Mouse (Mus musculus): ENCODE measurements around the gene Hist2h2ac.
"Not testable (repeated sequence)": the region's sequence is repeated elsewhere in the genome, so short reads cannot be mapped to it uniquely, and the experiment has no call there.

Hist2h2ac gene

DNA sequence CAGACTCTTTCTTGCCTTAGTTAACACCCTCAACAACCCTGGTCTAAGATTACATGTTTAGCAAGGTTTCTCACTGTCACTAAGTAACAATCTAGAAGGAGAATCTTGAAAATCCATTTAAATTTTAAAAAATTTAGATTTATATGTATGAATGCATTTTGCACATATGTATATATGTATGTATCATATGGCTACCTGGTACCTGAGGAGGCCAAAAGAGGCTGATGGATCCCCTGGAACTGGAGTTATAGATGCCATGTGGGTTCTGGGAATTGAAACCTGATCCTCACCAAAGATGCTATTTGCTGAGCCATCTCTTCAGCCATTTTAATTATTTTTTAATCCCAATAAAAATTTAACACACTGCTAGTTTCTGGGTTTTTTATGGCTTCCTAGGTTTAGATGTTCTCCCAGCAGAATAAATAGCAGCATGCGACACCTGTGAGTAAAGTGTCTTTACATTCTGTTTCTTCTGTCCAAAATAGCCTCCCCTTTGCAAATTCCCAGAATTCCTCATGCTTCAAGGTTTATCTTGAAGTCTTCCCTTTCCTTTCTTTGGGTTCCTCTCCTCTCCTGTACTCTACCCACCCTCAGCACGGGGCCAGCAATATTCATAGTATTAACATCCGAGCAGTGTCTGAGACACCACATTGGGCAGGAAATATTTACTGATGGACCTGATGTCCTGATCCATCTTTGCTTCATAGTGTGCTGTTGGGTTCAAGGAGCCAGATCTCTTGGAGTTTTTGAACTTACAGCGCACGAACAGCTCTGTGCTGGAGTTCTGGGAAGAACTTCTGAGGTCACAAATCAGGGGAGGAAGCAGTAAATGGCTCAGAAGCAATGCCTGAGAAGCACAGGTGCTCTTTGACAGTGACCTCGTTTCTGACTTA lies 27.7 kb upstream of the Hist2h2ac start:
- no peak for DNase-seq

GRCm38 (mm10) chr3:96247356-96248140 lies 26.9 kb upstream of the Hist2h2ac start:
- no peak for DNase-seq

- not testable (repeated sequence) for DNase-seq
Measured at GRCm38 (mm10) chr3:96246427-96246856, 25.8 kb upstream of the Hist2h2ac start, which contains the start of gene Hist2h3c1. TSS of gene Hist2h3c1 (plus strand) at chr3:96246685.

- not testable (repeated sequence) for DNase-seq
Measured at GRCm38 (mm10) chr3:96246018-96246417, 25.3 kb upstream of the Hist2h2ac start.

- peak; percentile 88 to 90 for DNase-seq
Measured at GRCm38 (mm10) chr3:96245003-96245886, 24.6 kb upstream of the Hist2h2ac start, which contains the start of gene Hist2h2aa1. TSS of gene Hist2h2aa1 (plus strand) at chr3:96245497.

DNA sequence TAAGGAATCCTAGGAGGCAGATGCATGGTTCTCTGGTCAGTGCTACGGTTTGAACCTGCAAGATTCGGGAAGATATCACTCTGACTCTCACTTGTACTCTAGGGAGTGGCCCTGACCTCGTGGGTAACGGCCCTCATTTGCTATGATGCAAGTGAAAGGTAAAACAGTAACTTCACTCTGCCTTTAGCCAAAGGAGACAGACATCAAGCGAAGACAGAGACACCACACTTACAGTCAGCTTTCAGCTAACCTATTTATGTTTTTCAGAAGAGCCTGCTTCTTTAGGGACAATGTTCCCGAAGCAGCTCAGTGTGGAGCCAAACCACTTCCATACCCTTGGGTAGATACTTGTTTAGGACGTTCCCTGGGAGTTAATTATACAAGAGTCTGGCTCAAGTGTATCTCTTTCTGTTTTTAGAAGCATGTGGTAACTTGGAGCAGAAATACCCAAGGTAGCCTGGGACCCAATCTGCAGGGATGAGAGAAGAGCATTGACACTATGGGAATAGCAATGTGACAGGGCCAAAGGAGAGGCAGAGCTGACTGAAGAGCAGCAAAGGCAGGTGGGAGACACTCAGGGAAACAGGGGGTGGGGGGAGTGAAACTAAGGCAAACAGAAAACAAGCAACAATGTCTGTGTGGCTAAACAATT lies 23.4 kb upstream of the Hist2h2ac start:
- no peak for DNase-seq

DNA sequence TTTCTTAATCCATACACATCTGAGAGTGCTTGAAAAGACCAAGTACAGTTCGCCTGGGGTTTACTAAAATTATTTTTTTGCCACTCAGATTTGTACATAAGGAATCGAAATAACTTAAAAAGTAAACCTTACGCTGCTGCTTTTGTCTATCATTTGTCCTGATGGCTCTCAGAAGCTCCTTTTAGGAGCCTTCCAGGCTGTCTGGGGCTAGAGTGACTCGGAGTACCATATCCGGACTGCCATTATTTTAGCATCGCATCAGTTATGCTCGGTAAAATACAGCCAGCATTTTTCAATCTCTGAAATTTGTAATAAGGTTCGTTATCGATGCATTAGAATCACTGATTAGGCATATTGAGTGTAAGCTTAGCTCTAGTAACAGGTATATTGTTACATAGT lies 20.1 kb upstream of the Hist2h2ac start:
- no peak for DNase-seq

- peak; percentile 95 to 98 for DNase-seq
Measured at GRCm38 (mm10) chr3:96239949-96240798, 19.5 kb upstream of the Hist2h2ac start, which contains the start of gene Hist2h2aa2. TSS of gene Hist2h2aa2 (minus strand) at chr3:96240276.

DNA sequence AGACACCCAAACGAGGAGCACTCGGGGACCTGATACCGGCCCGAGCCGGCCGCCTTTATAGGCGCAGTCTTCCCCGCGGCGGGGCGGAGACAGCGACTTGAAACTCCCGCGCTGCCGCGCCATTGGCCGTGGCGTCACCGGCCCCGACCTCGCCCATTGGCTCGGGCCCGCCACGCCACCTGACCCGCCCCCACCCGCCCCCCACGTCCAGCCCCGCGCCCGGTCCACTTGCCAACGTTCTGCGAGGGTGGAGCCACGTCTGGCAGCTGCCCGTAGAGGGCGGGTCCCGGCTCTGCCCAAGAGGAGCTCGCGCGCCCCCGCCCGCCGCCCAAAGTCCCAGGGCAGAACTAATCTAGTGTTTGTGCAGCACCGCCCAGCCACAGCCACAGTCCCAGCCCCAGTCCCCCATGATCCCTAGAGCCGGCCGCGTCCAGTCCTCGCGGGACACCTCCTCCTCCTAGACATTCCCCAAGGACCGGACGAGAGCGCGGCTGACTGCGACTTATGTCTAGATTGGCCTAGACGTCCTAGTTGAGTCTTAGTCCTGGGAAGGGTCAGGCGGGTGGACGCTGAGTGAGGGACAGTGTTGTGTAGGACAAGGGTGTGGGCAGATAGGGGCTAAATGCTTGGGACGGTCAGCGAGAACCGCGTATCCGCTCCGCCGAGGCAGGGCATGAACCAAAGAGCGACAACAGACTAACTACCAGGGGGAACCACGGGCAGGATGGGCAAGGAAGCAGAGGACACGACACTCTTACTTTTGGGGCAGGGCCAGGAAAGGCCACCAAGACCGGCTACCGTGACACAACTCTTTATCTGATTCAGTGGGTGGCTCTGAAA lies 18.5 kb upstream of the Hist2h2ac start, which contains the start of gene Hist2h3c2:
Gene Hist2h3c2 (minus strand): TSS at position 174 of the 840 bp plus-strand sequence.
- DNase-seq, result peak; percentile 49 to 62

GRCm38 (mm10) chr3:96237904-96238511 lies 17.3 kb upstream of the Hist2h2ac start:
- no peak for DNase-seq

DNA sequence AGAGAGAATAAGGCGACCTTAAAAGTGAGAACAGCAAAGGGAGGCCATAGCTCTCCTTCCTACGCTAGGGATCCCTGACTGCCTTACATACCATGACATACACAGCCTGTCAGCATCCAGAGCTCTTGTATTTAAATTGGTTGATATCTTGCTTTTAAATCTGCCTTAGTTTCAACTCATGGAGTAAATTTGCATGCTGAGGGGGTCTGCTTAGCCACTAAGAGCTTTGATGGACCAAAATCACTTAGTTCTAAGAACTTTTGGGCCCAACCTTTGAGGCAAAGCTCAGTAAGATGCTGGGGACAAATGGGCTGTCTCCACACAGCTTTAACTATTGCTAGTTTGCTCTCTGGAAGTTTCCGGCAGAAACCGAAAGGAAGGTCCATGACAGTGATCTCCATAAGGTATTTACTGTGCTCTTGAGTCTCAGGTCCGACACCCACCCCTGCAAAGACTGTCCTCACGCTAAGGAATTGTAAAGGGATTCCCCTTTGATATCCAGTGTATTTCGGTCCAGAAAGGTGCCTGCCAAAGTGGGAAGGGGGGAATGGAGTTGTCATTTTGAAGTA lies 16.7 kb upstream of the Hist2h2ac start:
- no peak for DNase-seq

DNA sequence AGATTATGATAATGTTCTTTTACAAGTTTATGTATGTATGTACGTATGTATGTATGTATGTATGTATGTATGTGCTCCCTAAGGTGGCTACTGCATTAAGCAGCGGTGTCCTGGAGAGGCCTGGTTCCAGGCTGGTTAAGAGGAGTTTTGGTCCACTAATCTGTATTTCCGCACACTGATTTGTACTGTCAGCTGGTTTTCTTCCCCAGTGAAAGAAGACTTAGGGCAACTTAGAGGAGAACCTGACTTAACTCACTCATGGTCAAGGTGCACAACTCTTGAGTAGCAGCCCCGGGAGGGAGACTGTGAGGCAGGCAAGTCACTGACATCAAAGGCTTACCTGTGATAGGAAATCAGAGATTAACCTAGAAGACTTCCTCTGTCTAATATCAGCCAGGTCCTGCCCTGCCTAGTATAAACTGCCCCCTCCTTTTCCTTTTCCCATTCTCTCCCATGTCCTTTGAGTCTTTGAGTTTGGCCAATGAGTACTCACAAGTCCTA lies 16.2 kb upstream of the Hist2h2ac start:
- no peak for DNase-seq

DNA sequence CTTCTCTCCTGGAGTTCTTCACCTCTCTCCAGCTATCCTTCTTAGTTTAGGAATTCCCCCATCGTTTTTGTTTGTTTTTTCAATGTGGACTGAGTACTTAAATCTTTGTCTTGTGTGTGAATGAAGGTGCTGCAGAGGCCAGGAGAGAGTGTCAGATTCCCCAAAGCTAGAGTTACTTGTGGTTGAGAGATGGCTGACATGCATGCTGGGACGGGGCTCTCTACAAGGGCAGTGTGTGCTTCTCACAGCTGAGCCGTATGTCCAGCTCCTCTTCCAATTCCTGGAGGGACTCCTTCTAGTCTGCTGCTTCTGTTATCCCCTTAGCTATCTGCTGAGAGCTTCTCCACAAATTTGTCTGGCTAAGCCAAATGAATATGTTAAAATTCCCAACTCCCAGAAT lies 15.2 kb upstream of the Hist2h2ac start:
- no peak for DNase-seq

DNA sequence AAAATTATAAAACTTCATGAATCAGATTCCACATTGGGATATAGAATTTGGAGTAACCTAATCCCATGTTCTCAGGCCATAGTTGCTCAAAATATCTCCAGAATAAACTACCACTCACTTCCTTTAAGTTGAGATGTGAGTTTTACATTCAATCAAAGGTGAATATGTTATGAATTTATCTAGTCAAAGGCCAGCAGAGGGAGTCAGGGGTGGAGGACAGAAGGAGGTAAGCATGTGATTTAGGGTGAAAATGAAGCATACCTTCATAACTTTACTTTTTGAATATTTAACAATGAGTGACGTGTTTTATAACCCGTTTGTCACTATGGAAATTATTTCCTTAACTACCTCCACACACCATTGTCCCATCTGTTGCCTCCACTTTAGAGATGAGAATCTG lies 14.2 kb upstream of the Hist2h2ac start:
- no peak for DNase-seq

DNA sequence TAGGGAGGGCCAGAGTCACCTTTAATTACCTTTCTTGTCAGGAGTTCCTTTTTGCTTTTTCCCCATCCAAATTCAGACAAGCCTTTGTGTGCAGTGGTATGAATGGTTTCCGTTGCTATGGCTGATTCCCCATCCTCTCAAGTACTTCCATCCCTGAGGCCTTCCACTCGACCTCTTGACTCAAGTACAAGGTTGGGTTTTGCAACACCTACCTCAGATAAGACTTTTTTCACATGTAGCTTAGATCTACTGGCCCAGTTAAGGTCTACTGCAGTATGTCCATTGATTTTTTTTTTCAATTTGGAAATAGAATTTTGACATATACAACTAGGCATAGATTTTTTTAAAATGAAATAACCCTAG lies 11.1 kb upstream of the Hist2h2ac start:
- no peak for DNase-seq

DNA sequence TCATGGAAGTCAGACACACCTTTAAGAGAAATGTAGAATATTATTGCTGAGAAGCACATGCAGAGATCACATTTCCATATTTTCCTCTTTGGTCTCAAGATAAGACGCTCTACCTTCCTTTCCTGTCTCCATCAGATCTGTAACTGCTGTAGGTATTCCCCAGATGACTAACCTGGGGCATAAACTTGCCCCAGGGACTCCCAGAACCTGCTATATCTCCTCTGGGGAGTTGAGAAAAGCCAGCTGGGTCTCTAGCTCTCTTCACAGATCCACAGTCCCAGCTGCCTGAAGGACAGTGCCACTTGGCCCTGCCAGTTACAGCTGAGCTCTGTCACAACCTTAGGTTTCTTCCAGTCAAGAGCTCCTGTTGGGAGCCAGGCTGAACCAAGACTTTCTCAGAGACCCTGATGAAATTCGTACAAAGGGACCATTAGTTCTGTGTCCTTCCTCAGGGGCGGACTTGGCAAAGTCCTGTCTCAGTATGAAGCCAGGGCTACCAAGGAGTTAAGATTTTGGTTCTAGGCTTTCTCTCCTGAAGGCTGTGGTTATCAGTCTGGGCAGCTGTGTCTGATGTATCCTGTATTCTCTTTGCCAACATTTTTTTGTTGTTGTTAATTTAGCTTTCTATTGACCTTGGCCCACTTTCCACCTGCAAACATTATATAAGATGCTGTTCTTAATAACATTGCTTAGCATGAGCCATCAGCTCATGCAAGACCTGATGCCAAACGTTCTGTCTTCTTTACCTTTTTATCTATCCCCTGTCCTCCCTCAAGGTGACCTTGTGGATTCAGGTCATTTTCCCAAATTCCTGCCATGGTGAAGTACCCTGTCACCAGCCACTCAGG lies 10.5 kb upstream of the Hist2h2ac start:
- no peak for DNase-seq

- no peak for DNase-seq
Measured at GRCm38 (mm10) chr3:96230404-96230803, 9.7 kb upstream of the Hist2h2ac start.

DNA sequence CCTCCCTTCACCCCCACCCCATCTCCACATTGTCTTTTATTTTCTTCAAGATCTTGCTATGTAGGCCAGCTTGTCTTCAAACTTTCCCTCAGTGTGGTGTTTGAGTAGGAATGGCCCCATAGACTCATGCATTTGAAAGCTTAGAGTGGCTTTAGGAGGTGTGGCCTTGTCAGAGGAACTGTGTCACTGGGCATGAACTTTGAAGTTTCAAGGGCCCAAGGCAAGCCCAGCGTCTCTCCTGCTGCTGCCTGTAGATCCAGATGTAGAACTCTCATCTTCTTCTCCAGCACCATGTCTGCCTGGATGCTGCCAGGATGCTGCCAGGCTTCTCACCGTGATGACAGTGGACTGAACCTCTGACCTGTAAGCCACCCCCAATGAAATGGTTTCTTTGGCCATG lies 8.1 kb upstream of the Hist2h2ac start:
- no peak for DNase-seq
